Mouse (Mus musculus): ENCODE measurements around the gene Sprr2a1. TPM values are rescaled to one million over a fixed set of nuclear protein-coding genes. Genes with fewer than 3 reads are reported as not detected.
"Not testable (repeated sequence)": the region's sequence is repeated elsewhere in the genome, so short reads cannot be mapped to it uniquely, and the experiment has no call there.

The Sprr2a1 gene
- polyA plus RNA-seq, 1 experiment from 2014 or later, result not detected

DNA sequence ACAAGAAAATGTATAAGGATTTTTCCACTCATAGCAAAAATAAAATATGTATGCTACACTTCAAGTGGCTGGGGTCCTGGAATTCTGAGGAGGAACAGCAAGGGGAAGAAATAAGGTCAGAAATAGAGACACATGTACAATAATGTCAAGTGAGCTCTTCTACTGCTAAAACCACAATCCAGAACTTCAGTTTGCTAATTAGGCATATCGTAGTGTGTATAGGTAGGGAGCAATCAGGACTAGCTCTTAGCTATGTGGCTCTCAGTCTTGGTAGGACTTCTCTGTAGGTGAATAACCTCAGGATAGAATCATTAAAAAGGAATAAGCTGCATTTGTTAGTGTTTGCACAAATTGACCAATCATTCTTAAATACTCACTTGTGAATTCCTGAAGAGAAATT, 23.6 kb downstream of the Sprr2a1 start:
- not testable (repeated sequence) for H3K4me1 ChIP-seq; H3K4me2 ChIP-seq; H3K4me3 ChIP-seq (replicated peaks); ATAC-seq (ENCODE audit: low FRiP score); H3K27ac ChIP-seq (replicated peaks); H3K9me3 ChIP-seq (replicated peaks); H3K27me3 ChIP-seq (replicated peaks); H3K9ac ChIP-seq (replicated peaks); H3K36me3 ChIP-seq
- WGBS, result no CpG with 5 or more reads among the region's 1 CpGs

DNA sequence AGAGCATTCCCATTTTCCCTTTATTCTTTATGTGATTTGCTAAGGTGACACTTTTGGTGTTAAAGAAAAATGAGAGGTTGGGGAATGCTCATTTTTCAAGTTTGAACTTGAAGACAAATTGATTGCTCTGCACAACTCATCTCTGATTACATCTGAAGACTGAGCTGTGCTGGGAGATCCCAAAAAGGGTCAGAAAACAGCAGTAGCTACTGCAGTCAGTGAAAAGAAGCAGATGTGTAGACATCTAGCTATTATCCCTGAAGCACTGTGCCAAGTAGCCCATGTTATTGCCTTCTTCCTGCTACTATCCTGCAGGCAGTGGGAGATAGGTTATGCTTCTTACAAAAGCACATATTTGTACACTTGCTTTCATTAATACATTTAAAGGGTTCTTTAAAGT, 29.2 kb downstream of the Sprr2a1 start:
- not testable (repeated sequence) for H3K9ac ChIP-seq (replicated peaks); H3K9me3 ChIP-seq (replicated peaks); H3K36me3 ChIP-seq; H3K4me3 ChIP-seq (replicated peaks); H3K4me2 ChIP-seq; H3K27ac ChIP-seq (replicated peaks); H3K27me3 ChIP-seq (replicated peaks); H3K4me1 ChIP-seq
- peak; percentile 42; the same call in 1 of the 2 replicates for ATAC-seq (ENCODE audit: low FRiP score)

DNA sequence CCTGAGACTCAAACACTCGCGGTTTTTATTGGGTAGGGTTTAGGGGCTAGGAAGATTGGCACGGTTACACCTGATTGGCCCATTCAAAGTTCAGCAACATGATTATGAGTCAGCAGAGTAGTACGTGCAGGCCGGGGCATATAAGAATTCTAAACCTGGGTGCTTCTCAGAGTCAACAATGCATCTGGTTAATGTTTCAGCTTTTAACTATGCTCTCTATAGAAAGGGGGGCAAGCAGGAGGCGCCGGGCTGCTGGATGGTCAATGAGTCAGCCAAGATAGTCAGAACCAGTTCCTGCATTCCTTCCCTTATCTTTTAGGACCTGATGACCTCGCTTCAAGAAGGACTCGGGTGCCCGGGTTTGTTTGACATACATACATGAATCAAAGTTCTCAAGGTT, 30.6 kb downstream of the Sprr2a1 start:
- H3K36me3 ChIP-seq; H3K4me1 ChIP-seq; H3K27me3 ChIP-seq (replicated peaks); H3K27ac ChIP-seq (replicated peaks); H3K9ac ChIP-seq (replicated peaks); ATAC-seq (ENCODE audit: low FRiP score); H3K4me3 ChIP-seq (replicated peaks); H3K4me2 ChIP-seq; H3K9me3 ChIP-seq (replicated peaks): not testable (repeated sequence)
- no CpG with 5 or more reads among the region's 10 CpGs for WGBS

DNA sequence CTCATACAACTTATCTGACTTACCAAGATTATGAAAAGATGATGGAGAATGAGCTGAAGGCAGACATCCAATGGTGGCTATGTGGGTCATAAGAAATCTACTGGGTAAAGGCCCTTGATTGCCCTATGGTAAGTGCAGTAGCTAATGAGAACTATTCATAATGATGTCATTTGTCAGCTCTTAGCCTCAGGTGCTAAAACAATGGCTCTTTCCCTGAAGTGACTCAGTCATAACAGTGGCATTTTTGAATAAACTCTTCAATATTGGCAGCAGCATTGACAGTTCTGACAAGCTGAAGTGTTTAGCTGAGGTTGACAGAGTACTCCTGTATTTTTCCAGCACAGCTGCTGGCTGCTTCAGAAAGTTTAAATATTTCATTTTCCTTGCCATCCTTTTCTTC, 32.9 kb downstream of the Sprr2a1 start:
- not testable (repeated sequence) for H3K27ac ChIP-seq (replicated peaks); H3K27me3 ChIP-seq (replicated peaks); H3K9ac ChIP-seq (replicated peaks); H3K9me3 ChIP-seq (replicated peaks); H3K36me3 ChIP-seq; H3K4me2 ChIP-seq; H3K4me1 ChIP-seq; ATAC-seq (ENCODE audit: low FRiP score); H3K4me3 ChIP-seq (replicated peaks)

DNA sequence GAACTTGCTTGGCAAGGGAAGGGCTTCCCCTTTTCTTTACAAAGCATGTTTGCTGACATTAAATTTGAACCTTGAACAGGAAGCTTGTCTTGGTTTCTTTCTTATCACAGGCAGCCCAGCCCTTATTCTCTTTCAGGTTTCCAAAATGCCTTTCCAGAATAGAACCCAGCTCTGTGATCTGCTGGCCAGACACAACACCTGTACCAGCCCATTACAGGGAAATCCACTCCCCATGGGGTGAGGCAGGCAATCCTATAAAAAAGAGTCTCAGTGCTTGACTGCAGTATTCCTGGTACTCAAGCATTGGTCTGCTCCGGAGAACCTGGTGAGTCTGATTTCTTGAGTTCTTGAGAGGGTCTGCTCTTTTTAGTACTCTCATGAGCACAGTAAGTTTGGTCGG, 34.9 kb downstream of the Sprr2a1 start:
- H3K9ac ChIP-seq (replicated peaks); H3K9me3 ChIP-seq (replicated peaks); ATAC-seq (ENCODE audit: low FRiP score); H3K27ac ChIP-seq (replicated peaks); H3K36me3 ChIP-seq; H3K4me1 ChIP-seq; H3K4me3 ChIP-seq (replicated peaks); H3K27me3 ChIP-seq (replicated peaks); H3K4me2 ChIP-seq: not testable (repeated sequence)
- 89% methylated on average over 2 of the region's 2 CpGs for WGBS

DNA sequence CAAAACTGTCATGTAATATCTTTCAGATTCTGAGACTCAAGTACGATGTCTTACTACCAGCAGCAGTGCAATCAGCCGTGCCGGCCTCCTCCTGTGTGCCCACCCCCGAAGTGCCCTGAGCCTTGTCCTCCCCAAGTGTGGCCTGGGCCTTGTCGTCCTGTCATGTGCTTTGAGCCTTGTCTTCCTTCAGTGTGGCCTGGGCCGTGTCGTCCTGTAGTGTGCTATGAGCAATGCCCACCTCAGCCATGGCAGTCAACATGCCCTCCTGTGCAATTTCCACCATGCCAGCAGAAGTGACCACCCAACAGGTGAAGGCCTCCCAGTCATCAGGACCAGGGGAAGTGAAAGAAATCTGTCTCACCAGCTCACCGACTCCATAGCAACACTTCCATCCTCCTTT, 38.3 kb downstream of the Sprr2a1 start:
- not testable (repeated sequence) for H3K9me3 ChIP-seq (replicated peaks); H3K27ac ChIP-seq (replicated peaks); H3K9ac ChIP-seq (replicated peaks); H3K36me3 ChIP-seq; H3K27me3 ChIP-seq (replicated peaks); H3K4me3 ChIP-seq (replicated peaks); H3K4me2 ChIP-seq; H3K4me1 ChIP-seq
- WGBS, result no CpG with 5 or more reads among the region's 8 CpGs
- peak; percentile 45; the same call in 1 of the 2 replicates for ATAC-seq (ENCODE audit: low FRiP score)

DNA sequence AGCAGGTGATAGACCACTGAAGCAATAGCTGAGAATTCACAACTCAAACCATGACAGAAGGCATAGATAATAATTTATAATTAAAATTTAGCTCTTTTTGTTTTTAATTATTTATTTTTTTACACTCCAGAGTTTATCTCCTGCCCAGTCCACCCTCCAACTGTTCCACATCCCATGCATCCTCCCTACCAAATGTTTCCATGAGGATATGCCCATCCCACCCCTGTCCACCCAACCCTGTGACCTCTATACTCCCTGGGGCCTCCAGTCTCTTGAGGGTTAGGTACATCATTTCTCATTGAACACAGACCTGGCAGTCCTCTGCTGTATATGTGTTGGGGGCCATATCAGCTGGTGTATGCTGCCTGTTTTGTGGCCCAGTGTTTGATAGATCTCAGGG, 42.9 kb downstream of the Sprr2a1 start:
- not testable (repeated sequence) for H3K9me3 ChIP-seq (replicated peaks); H3K27ac ChIP-seq (replicated peaks); H3K36me3 ChIP-seq; H3K4me2 ChIP-seq; ATAC-seq (ENCODE audit: low FRiP score); H3K9ac ChIP-seq (replicated peaks); H3K27me3 ChIP-seq (replicated peaks); H3K4me3 ChIP-seq (replicated peaks); H3K4me1 ChIP-seq

DNA sequence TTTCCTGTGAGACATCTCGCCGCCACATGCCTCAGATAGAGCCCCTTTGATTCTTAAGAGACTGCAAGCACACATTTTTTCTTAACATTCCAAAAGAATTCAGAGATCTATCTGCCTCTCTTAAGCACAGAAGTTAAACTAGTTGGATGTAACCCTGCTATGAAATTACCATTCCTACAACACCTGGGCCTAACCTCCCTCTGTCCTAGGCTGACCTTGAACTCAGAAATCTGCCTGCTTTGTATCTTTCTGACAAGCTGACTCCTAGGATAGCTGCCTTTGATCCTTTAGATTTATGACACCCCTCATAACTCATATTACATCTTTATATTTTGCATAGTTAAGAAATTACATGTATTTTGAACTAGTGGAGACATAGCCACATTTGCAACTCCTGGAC, 47.9 kb downstream of the Sprr2a1 start:
- WGBS, result no CpG with 5 or more reads among the region's 2 CpGs
- not testable (repeated sequence) for ATAC-seq (ENCODE audit: low FRiP score); H3K27ac ChIP-seq (replicated peaks); H3K4me2 ChIP-seq; H3K27me3 ChIP-seq (replicated peaks); H3K9me3 ChIP-seq (replicated peaks); H3K9ac ChIP-seq (replicated peaks); H3K36me3 ChIP-seq; H3K4me3 ChIP-seq (replicated peaks); H3K4me1 ChIP-seq

Other genes starting within 250 kb of the Sprr2a1 start
- gene Pglyrp3, start 201.2 kb upstream of the Sprr2a1 start, polyA plus RNA-seq (2015; fragmentation: Nextera tagmentation; extraction: Ambion mirVana), result not detected in 2 replicates
- 8.6 and 9.6 TPM in 2 replicates for gene Lor, start 132.7 kb upstream of the Sprr2a1 start, polyA plus RNA-seq (2015; fragmentation: Nextera tagmentation; extraction: Ambion mirVana)
- not detected in 2 replicates for gene Prr9, start 91.9 kb upstream of the Sprr2a1 start, polyA plus RNA-seq (2015; fragmentation: Nextera tagmentation; extraction: Ambion mirVana)
- gene Lelp1, start 73.1 kb upstream of the Sprr2a1 start, polyA plus RNA-seq (2015; fragmentation: Nextera tagmentation; extraction: Ambion mirVana), result not detected in 2 replicates
- 66.4 TPM in 1 of 2 replicates, not detected in the other for gene Sprr2a2, start 121 bp downstream of the Sprr2a1 start, polyA plus RNA-seq (2015; fragmentation: Nextera tagmentation; extraction: Ambion mirVana)
- 5.6 TPM in 1 of 2 replicates, not detected in the other for gene Sprr2a3, start 69.6 kb downstream of the Sprr2a1 start, polyA plus RNA-seq (2015; fragmentation: Nextera tagmentation; extraction: Ambion mirVana)
- 0.20 TPM in 1 of 2 replicates, not detected in the other for gene Sprr2b, start 100.8 kb downstream of the Sprr2a1 start, polyA plus RNA-seq (2015; fragmentation: Nextera tagmentation; extraction: Ambion mirVana)
- gene Sprr2d, start 123.3 kb downstream of the Sprr2a1 start, polyA plus RNA-seq (2015; fragmentation: Nextera tagmentation; extraction: Ambion mirVana), result 0.38 TPM in 1 of 2 replicates, not detected in the other
- not detected in 2 replicates for gene Sprr2e, start 136.3 kb downstream of the Sprr2a1 start, polyA plus RNA-seq (2015; fragmentation: Nextera tagmentation; extraction: Ambion mirVana)
- gene Sprr2f, start 149.4 kb downstream of the Sprr2a1 start, polyA plus RNA-seq (2015; fragmentation: Nextera tagmentation; extraction: Ambion mirVana), result not detected in 2 replicates
- not detected in 2 replicates for gene Sprr2h, start 169.9 kb downstream of the Sprr2a1 start, polyA plus RNA-seq (2015; fragmentation: Nextera tagmentation; extraction: Ambion mirVana)
- not detected in 2 replicates for gene Sprr2i, start 192.2 kb downstream of the Sprr2a1 start, polyA plus RNA-seq (2015; fragmentation: Nextera tagmentation; extraction: Ambion mirVana)
- not detected in 2 replicates for gene Sprr2j-ps, start 202.3 kb downstream of the Sprr2a1 start, polyA plus RNA-seq (2015; fragmentation: Nextera tagmentation; extraction: Ambion mirVana)
- gene Gm9774, start 213.6 kb downstream of the Sprr2a1 start, polyA plus RNA-seq (2015; fragmentation: Nextera tagmentation; extraction: Ambion mirVana), result 8.1 and 9.3 TPM in 2 replicates
- not detected in 2 replicates for gene Sprr2k, start 216.8 kb downstream of the Sprr2a1 start, polyA plus RNA-seq (2015; fragmentation: Nextera tagmentation; extraction: Ambion mirVana)
- not detected in 2 replicates for gene Sprr1b, start 223.0 kb downstream of the Sprr2a1 start, polyA plus RNA-seq (2015; fragmentation: Nextera tagmentation; extraction: Ambion mirVana)
- gene Sprr3, start 242.9 kb downstream of the Sprr2a1 start, polyA plus RNA-seq (2015; fragmentation: Nextera tagmentation; extraction: Ambion mirVana), result 0.14 TPM in 1 of 2 replicates, not detected in the other

Measured in neural tube, embryonic 15.5 days (tissue).